10 mouse cellular contexts compared by ENCODE assay signal in genomic region chr7:80763864-80764437, GRCm38 (mm10).
A peak's percentile ranks its signal among the peaks of the same experiment; 100 is the strongest.
DNase-seq lines count a peak whose midpoint lies in the region; ATAC-seq and TF ChIP-seq lines count a peak whose summit lies in the region.
"Had no signal": no experiment of that assay in that cellular context is flagged by ENCODE, and none has a peak within 500 bp of the region (broad histone marks: within the 10 kb centered on the region; RNA-seq: fewer than 3 reads in every experiment).

No protein-coding gene starts in this region.

- 16% methylated on average over 7 of the region's 7 CpGs for WGBS in heart, adult 2 months
- WGBS in kidney, embryonic 14.5 days = 76% methylated on average over 7 of the region's 7 CpGs
- 47% methylated on average over 7 of the region's 7 CpGs for WGBS in midbrain, postnatal 0 days

- H3K4me3 ChIP-seq in heart, adult 2 months = no peak overlapping the region
- H3K4me3 ChIP-seq in kidney, embryonic 14.5 days (ENCODE audit: low read length) = no peak overlapping the region
- H3K4me3 ChIP-seq in midbrain, postnatal 0 days (ENCODE audit: low read depth, low read length) = no peak overlapping the region
- H3K4me3 ChIP-seq: neural tube, embryonic 12.5 days had no signal

- TF ChIP-seq POLR2A in heart, adult 2 months (IDR thresholded peaks at IDR 0.05; ENCODE audit: insufficient read depth, low read depth, low read length) = no peak

- peaks cover 11% of the 10 kb centered on the region for H3K36me3 ChIP-seq in heart, adult 2 months (ENCODE audit: control insufficient read depth, insufficient read depth, low read length)
- peaks cover 47% of the 10 kb centered on the region for H3K36me3 ChIP-seq in kidney, embryonic 14.5 days (ENCODE audit: control insufficient read depth, insufficient read depth, low read length)
- peaks cover 11% of the 10 kb centered on the region; the same call in 1 of the 2 replicates for H3K36me3 ChIP-seq in midbrain, postnatal 0 days (ENCODE audit: insufficient read depth, low read length)

- intact Hi-C loops in heart, adult 2 months (cut with DNase I) = loop anchor here (2.0 kb wide), 1 partner anchor 39 kb away; no protein-coding TSS in a partner anchor

- no peaks in the 10 kb centered on the region for H3K27me3 ChIP-seq in heart, adult 2 months (ENCODE audit: control insufficient read depth, insufficient read depth, low read length)
- no peaks in the 10 kb centered on the region for H3K27me3 ChIP-seq in kidney, embryonic 14.5 days (ENCODE audit: control insufficient read depth, insufficient read depth, low read length)
- no peaks in the 10 kb centered on the region for H3K27me3 ChIP-seq in midbrain, postnatal 0 days (ENCODE audit: insufficient read depth, low read length)
- H3K27me3 ChIP-seq: neural tube, embryonic 12.5 days had no signal

- H3K79me2 ChIP-seq in heart, adult 2 months (replicated peaks; ENCODE audit: control insufficient read depth, insufficient read depth, low read length) = no peaks in the 10 kb centered on the region

- H3K9ac ChIP-seq in heart, adult 2 months (ENCODE audit: low read depth, low read length) = no peak overlapping the region
- no peak overlapping the region for H3K9ac ChIP-seq in kidney, embryonic 14.5 days (ENCODE audit: low read depth, low read length)
- no peak overlapping the region for H3K9ac ChIP-seq in midbrain, postnatal 0 days (replicated peaks; ENCODE audit: low read length, poor library complexity, severe bottlenecking)
- H3K9ac ChIP-seq: neural tube, embryonic 12.5 days had no signal

- TF ChIP-seq CTCF in heart, adult 2 months (IDR thresholded peaks at IDR 0.05) = peak; percentile 38
- TF ChIP-seq CTCF in midbrain, postnatal 0 days (IDR thresholded peaks at IDR 0.05) = no peak

- TF ChIP-seq EP300 in heart, adult 2 months (IDR thresholded peaks at IDR 0.05; ENCODE audit: insufficient read depth, low read depth, low read length) = no peak

- H3K4me2 ChIP-seq in kidney, embryonic 14.5 days (replicated peaks; ENCODE audit: low read depth, low read length) = no peak overlapping the region
- no peak overlapping the region for H3K4me2 ChIP-seq in midbrain, postnatal 0 days (ENCODE audit: low read depth, low read length, poor library complexity, severe bottlenecking)
- H3K4me2 ChIP-seq: neural tube, embryonic 12.5 days had no signal

- peaks cover 15% of the 10 kb centered on the region for H3K4me1 ChIP-seq in heart, adult 2 months (ENCODE audit: control insufficient read depth, insufficient read depth, low read length)
- H3K4me1 ChIP-seq in kidney, embryonic 14.5 days (ENCODE audit: control insufficient read depth, insufficient read depth, low read length) = peaks cover 11% of the 10 kb centered on the region
- peaks cover 3% of the 10 kb centered on the region; the same call in 1 of the 2 replicates for H3K4me1 ChIP-seq in midbrain, postnatal 0 days (ENCODE audit: insufficient read depth, low read length)
- H3K4me1 ChIP-seq: neural tube, embryonic 12.5 days had no signal

- no peak for ATAC-seq in kidney, embryonic 14.5 days (ENCODE audit: low FRiP score, low TSS enrichment)
- no peak for ATAC-seq in midbrain, postnatal 0 days (ENCODE audit: low FRiP score)

- H3K27ac ChIP-seq in heart, adult 2 months = peak overlapping the region; percentile 67
- peak overlapping the region; percentile 42; the same call in 1 of the 2 replicates for H3K27ac ChIP-seq in kidney, embryonic 14.5 days (ENCODE audit: low read depth, low read length)
- no peak overlapping the region for H3K27ac ChIP-seq in midbrain, postnatal 0 days (ENCODE audit: low read depth, low read length)
- H3K27ac ChIP-seq: neural tube, embryonic 12.5 days had no signal

- DNase-seq in ovary, adult 18-20 months (ENCODE audit: low spot score) = peak; percentile 44
- DNase-seq in ovary, postnatal 10 days (ENCODE audit: low spot score) = no peak
- DNase-seq in heart, adult 2 months = peak in 1 of 2 experiments; percentile 68
- peak; percentile 33 for DNase-seq in midbrain, postnatal 0 days (ENCODE audit: low spot score)
- no peak for DNase-seq in layer of hippocampus, postnatal 36 days
- no peak for DNase-seq in thymus, adult 18-20 months
- DNase-seq in right cerebral cortex, adult 18-20 months = no peak

- H3K9me3 ChIP-seq in kidney, embryonic 14.5 days (ENCODE audit: control insufficient read depth, low read length) = no peaks in the 10 kb centered on the region
- H3K9me3 ChIP-seq in midbrain, postnatal 0 days (ENCODE audit: low read length) = no peaks in the 10 kb centered on the region
- H3K9me3 ChIP-seq: G1E; neural tube, embryonic 12.5 days had no signal

Comparison
In these comparisons a context has a peak if more than half of its experiments do, and no peak if none do; other contexts are left out.
1. DNase-seq: peak in ovary, adult 18-20 months (single experiment) and midbrain, postnatal 0 days (single experiment); none in ovary, postnatal 10 days (single experiment), layer of hippocampus, postnatal 36 days (0 of 2), thymus, adult 18-20 months (0 of 2) and right cerebral cortex, adult 18-20 months (single experiment).